Mouse (Mus musculus) neutrophil, adult 83 days (primary cell): ENCODE results near the gene 2210017I01Rik. TPM values are rescaled to one million over a fixed set of nuclear protein-coding genes. Genes with fewer than 3 reads are reported as not detected.

Experiments
- total RNA-seq, 2 experiments: library from RNA; stranded (reverse); gene quantifications; one replicate each; pipeline ENCODE4 v1.2.4; 2023

2210017I01Rik gene
- total RNA-seq, result not detected

DNA sequence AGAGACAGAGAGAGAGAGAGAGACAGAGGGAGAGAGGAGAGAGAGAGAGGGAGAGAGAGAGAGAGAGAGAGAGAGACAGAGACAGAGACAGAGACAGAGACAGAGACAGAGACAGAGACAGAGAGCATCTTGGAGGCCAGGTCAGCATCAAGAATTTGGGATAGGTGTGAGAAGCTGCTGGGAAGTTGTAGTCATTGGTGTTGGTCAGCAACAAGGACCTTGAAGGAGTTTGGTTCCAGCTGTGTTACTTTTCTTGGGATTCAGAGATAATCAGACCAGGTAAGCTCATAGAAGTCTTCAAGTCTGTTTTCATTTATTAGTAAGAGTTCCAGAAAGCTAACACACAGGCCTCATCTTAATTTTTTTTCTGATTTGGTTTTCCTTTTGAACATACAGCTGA lies at the start of gene 2210017I01Rik:
2210017I01Rik (minus strand) TSS at position 101 of the 400 bp plus-strand sequence.

DNA sequence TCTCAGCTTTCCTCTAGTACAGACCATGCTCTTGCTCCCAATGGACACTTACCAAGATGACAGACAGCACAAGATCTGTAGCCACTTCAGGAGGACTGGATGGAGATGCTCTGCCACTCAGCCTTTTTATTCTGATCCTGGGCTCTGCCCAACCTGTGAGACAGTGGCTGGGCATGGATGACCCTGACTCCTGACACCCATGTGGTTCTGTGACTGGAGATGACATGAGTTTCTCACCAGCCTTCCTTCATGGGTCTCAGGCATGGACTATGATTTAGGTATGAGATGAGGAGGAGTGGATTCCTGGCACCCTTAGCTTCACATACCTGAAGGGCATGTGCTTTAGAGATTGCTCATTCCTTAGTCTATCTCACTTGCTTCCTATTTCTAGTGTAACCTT lies 49.5 kb upstream of the 2210017I01Rik start, which contains the start of gene Lce1b:
Lce1b (minus strand) TSS at position 101 of the 400 bp plus-strand sequence.

DNA sequence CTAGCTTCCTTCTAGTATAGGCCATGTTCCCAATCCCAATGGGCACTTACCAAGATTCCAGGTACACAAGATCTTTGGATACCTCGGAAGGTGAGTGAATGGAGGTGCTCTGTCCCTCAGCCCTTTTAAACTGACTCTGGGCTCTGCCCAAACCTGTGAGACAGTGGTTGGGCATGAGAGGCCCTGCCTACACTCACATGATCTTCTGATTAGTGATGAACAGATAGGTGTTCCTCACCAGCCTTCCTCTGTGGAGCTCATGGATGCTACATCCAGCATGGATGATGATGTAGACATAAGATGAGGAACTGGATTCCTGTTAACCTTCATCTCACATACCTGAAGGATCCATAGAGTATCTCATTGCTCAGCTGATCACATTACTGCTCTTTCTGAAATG lies 40.9 kb upstream of the 2210017I01Rik start, which contains the start of gene Lce1a1:
Lce1a1 (minus strand) TSS at position 101 of the 400 bp plus-strand sequence.

DNA sequence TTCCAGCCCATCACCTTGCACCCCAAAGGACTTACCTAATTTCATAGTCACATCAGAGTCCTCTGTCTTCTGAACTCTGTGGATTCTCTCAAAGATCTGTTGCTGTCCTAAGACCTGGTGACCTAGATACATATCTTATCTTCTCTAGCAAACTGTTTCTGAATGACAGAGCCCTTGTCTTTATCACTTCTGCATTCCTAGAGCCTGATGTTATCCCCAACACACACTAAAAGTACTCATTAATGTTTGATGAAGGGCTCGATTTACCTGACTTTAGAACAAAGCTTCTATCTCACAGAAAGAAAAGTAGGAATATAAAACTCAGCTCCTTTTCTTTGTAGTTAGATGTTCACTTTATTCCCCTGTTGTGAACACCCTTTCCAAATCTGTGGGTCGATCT lies 14.3 kb upstream of the 2210017I01Rik start, which contains the start of gene Lce6a:
Lce6a (minus strand) TSS at position 101 of the 400 bp plus-strand sequence.

DNA sequence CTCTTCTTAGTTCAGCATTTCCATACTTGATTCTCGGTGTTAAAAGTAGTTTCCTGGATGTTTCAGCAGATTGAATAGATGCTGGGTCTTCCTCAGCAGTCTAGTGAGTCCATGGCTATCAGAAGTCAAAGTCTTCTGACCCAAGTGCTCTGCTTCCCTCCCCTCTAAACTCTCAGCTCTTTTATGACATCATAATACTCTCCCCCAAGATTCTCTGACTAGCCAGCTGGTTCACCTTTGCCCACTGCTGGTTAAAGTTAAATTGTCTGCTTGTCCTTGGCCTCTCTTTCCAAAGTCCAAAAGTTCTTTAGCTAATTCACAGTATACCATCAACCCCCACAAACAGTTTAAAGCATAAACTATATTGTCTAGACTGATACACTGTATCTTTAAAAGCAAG lies 18.4 kb downstream of the 2210017I01Rik start, which contains the start of gene Smcp:
Smcp (minus strand) TSS at position 140 of the 400 bp plus-strand sequence.

DNA sequence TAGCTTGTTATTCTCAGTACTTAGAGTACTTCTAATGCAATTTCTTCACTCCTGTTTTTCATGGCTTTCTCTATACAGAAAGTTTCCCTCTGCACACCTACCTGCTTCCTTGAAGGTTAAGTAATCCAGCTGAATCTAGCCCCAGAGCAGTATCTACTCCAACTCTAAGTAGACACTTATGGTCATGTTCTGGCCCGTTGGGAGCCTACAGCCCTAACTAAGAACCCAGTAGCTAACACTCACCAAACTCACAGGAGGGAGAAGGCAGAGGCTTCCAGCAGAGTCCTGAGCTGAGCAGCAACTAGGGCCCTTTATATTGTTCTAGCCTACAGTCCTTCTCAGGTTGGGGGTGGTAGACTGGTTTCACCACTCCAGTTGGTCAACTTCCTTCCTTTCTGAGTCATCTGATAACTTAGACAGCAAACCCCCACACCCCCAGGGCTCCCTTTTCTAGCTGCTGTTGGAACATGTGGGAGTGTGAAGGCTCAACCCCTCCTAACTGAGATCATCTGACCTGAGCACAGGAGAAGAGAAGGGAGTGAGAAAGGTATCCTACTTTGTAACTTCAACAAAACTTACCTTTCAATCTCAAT lies 33.7 kb downstream of the 2210017I01Rik start, which contains the start of gene Ivl:
Ivl (minus strand) TSS at position 287 of the 593 bp plus-strand sequence.

Other genes with a start within 250 kb of the 2210017I01Rik start
- gene Sprr2f, start 242.3 kb downstream of the 2210017I01Rik start, total RNA-seq, result not detected
- not detected for gene Sprr2h, start 221.8 kb downstream of the 2210017I01Rik start, total RNA-seq
- not detected for gene Sprr2i, start 199.5 kb downstream of the 2210017I01Rik start, total RNA-seq
- gene Sprr2j-ps, start 189.4 kb downstream of the 2210017I01Rik start, total RNA-seq, result not detected
- 1 to 10 TPM in 1 of 2 experiments, under 1 TPM in 1; 0.53 to 1.4 TPM for gene Gm9774, start 178.1 kb downstream of the 2210017I01Rik start, total RNA-seq
- not detected for gene Sprr2k, start 174.9 kb downstream of the 2210017I01Rik start, total RNA-seq
- gene Sprr1b, start 168.7 kb downstream of the 2210017I01Rik start, total RNA-seq, result not detected
- gene Sprr3, start 148.8 kb downstream of the 2210017I01Rik start, total RNA-seq, result not detected
- gene Sprr1a, start 121.6 kb downstream of the 2210017I01Rik start, total RNA-seq, result not detected
- gene Sprr4, start 107.0 kb downstream of the 2210017I01Rik start, total RNA-seq, result not detected
- gene 2310046K23Rik, start 73.0 kb downstream of the 2210017I01Rik start, total RNA-seq, result not detected
- gene Ivl, start 33.8 kb downstream of the 2210017I01Rik start, total RNA-seq, result not detected
- gene Smcp, start 18.5 kb downstream of the 2210017I01Rik start, total RNA-seq, result not detected
- gene Lce6a, start 14.2 kb upstream of the 2210017I01Rik start, total RNA-seq, result not detected
- gene Lce1a1, start 40.8 kb upstream of the 2210017I01Rik start, total RNA-seq, result not detected
- not detected for gene Lce1b, start 49.4 kb upstream of the 2210017I01Rik start, total RNA-seq
- gene Lce1a2, start 62.8 kb upstream of the 2210017I01Rik start, total RNA-seq, result not detected
- not detected for gene Lce1c, start 71.8 kb upstream of the 2210017I01Rik start, total RNA-seq
- not detected for gene Lce1d, start 79.7 kb upstream of the 2210017I01Rik start, total RNA-seq
- gene Lce1e, start 101.6 kb upstream of the 2210017I01Rik start, total RNA-seq, result not detected
- gene Lce1f, start 112.9 kb upstream of the 2210017I01Rik start, total RNA-seq, result not detected
- not detected for gene Gm38119, start 131.6 kb upstream of the 2210017I01Rik start, total RNA-seq
- gene Lce1g, start 144.8 kb upstream of the 2210017I01Rik start, total RNA-seq, result not detected
- gene Lce1h, start 157.6 kb upstream of the 2210017I01Rik start, total RNA-seq, result not detected
- gene Lce1i, start 171.4 kb upstream of the 2210017I01Rik start, total RNA-seq, result not detected
- not detected for gene Lce1j, start 183.0 kb upstream of the 2210017I01Rik start, total RNA-seq
- not detected for gene Lce1k, start 200.4 kb upstream of the 2210017I01Rik start, total RNA-seq
- not detected for gene Kprp, start 219.8 kb upstream of the 2210017I01Rik start, total RNA-seq
- not detected for gene Lce1l, start 243.8 kb upstream of the 2210017I01Rik start, total RNA-seq